Mouse (Mus musculus) hindbrain, embryonic 16.5 days (tissue): Measurements from ENCODE around the gene Fam19a1. TPM values are rescaled to one million over a fixed set of nuclear protein-coding genes. Genes with fewer than 3 reads are reported as not detected.

Source experiments
- ATAC-seq: fragments of 200-750 bp; cut with Nextera tagmentation; 2 replicates; pipeline ENCODE4 v1.8.0; 2017; ENCODE audit warnings: moderate TSS enrichment, moderate library complexity
- H3K27ac ChIP-seq: fragments of 300-500 bp; sonication (generic); 2 replicates; pipeline ENCODE4 v1.5.1; 2014; ENCODE audit warnings: low read depth, mild to moderate bottlenecking, control low read depth, low read length, moderate library complexity
- H3K27me3 ChIP-seq: fragments of 300-500 bp; sonication (generic); replicated peaks from 2 replicates; pipeline ENCODE4 v1.6.1; 2014; ENCODE audit warnings: low read length; ENCODE audit not compliant: control insufficient read depth, insufficient read depth
- H3K36me3 ChIP-seq: fragments of 300-500 bp; sonication (generic); 2 replicates; pipeline ENCODE4 v1.6.1; 2014; ENCODE audit warnings: mild to moderate bottlenecking, low read length, moderate library complexity, mixed read lengths; ENCODE audit not compliant: control insufficient read depth, insufficient read depth
- H3K4me1 ChIP-seq: fragments of 300-500 bp; sonication (generic); 2 replicates; pipeline ENCODE4 v1.6.1; 2014; ENCODE audit warnings: low read depth, low read length; ENCODE audit not compliant: control insufficient read depth, insufficient read depth
- H3K4me2 ChIP-seq: fragments of 300-500 bp; sonication (generic); 2 replicates; pipeline ENCODE4 v1.6.1; 2014; ENCODE audit warnings: mild to moderate bottlenecking, low read length, control low read depth, moderate library complexity
- H3K4me3 ChIP-seq: fragments of 300-500 bp; sonication (generic); 2 replicates; pipeline ENCODE4 v1.5.1; 2014; ENCODE audit warnings: mild to moderate bottlenecking, low read length, control low read depth, moderate library complexity
- H3K9ac ChIP-seq: fragments of 300-500 bp; sonication (generic); 2 replicates; pipeline ENCODE4 v1.6.1; 2014; ENCODE audit warnings: low read depth, mild to moderate bottlenecking, control low read depth, low read length, moderate library complexity
- H3K9me3 ChIP-seq: fragments of 300-500 bp; sonication (generic); 2 replicates; pipeline ENCODE4 v1.6.1; 2014; ENCODE audit warnings: mild to moderate bottlenecking, low read length, moderate library complexity; ENCODE audit not compliant: control insufficient read depth
- WGBS: fragments of 180-500 bp; shearing (Covaris S2); extraction: QIAGEN DNeasy Blood & Tissue Kit; methylation state at CpG from one replicate; pipeline ENCODE4 v1.1.7; 2014; 5-methylcytosine and 5-hydroxymethylcytosine counted together
- polyA plus RNA-seq: library from polyadenylated mRNA; unstranded; fragments of >200 nt; fragmentation: Nextera tagmentation; extraction: Ambion mirVana; gene quantifications from 2 replicates; pipeline ENCODE4 v1.2.1, GENCODE M21; 2015

Gene Fam19a1
- polyA plus RNA-seq, 1 experiment from 2014 or later: 24.8 TPM

- no peaks in the 10 kb centered on the region for H3K9me3 ChIP-seq
- H3K4me3 ChIP-seq: no peak overlapping the region
- H3K27me3 ChIP-seq: no peaks in the 10 kb centered on the region
- 14% methylated on average over 3 of the region's 3 CpGs for WGBS
- no peaks in the 10 kb centered on the region for H3K4me1 ChIP-seq
- no peak overlapping the region for H3K27ac ChIP-seq
- H3K9ac ChIP-seq: no peak overlapping the region
- peak; percentile 58; the same call in 1 of the 2 replicates for ATAC-seq
- H3K36me3 ChIP-seq: no peaks in the 10 kb centered on the region
- H3K4me2 ChIP-seq: no peak overlapping the region
These were observed 431.9 kb downstream of the Fam19a1 start for GRCm38 (mm10) chr6:96544832-96545231.

- ATAC-seq: no peak
- 91% methylated on average over 4 of the region's 4 CpGs for WGBS
These were observed 437.5 kb downstream of the Fam19a1 start for GRCm38 (mm10) chr6:96550431-96550830.

GRCm38 (mm10) chr6:96578649-96579048, 465.7 kb downstream of the Fam19a1 start:
- H3K4me3 ChIP-seq: no peak overlapping the region
- ATAC-seq: no peak
- no peaks in the 10 kb centered on the region for H3K9me3 ChIP-seq
- no peak overlapping the region for H3K9ac ChIP-seq
- no peaks in the 10 kb centered on the region for H3K27me3 ChIP-seq
- no peak overlapping the region for H3K27ac ChIP-seq
- H3K36me3 ChIP-seq: no peaks in the 10 kb centered on the region
- WGBS: 82% methylated on average over 5 of the region's 5 CpGs
- no peaks in the 10 kb centered on the region for H3K4me1 ChIP-seq
- no peak overlapping the region for H3K4me2 ChIP-seq

More at GRCm38 (mm10) chr6:96550431-96550830, 437.5 kb downstream of the Fam19a1 start:
- Histone ChIP-seq H3K4me1 (no peaks in the 10 kb centered on the region), H3K27ac (no peak overlapping the region), H3K4me2 (no peak overlapping the region), H3K27me3 (no peaks in the 10 kb centered on the region), H3K9ac (no peak overlapping the region), H3K4me3 (no peak overlapping the region), H3K36me3 (no peaks in the 10 kb centered on the region), H3K9me3 (no peaks in the 10 kb centered on the region)

- Histone ChIP-seq H3K4me2 (no peak overlapping the region), H3K9me3 (no peaks in the 10 kb centered on the region), H3K4me3 (no peak overlapping the region), H3K36me3 (no peaks in the 10 kb centered on the region), H3K27ac (no peak overlapping the region), H3K27me3 (no peaks in the 10 kb centered on the region), H3K9ac (no peak overlapping the region), H3K4me1 (no peaks in the 10 kb centered on the region)
- WGBS: 57% methylated on average over 4 of the region's 4 CpGs
- no peak for ATAC-seq
These were observed 467.8 kb downstream of the Fam19a1 start for GRCm38 (mm10) chr6:96580726-96581125.

GRCm38 (mm10) chr6:96581187-96581586, 468.2 kb downstream of the Fam19a1 start:
- no peaks in the 10 kb centered on the region for H3K9me3 ChIP-seq
- H3K4me3 ChIP-seq: no peak overlapping the region
- whole genome bisulfite sequencing: 87% methylated on average over 3 of the region's 3 CpGs
- no peaks in the 10 kb centered on the region for H3K36me3 ChIP-seq
- H3K27me3 ChIP-seq: no peaks in the 10 kb centered on the region
- no peak overlapping the region for H3K27ac ChIP-seq
- no peak for ATAC-seq
- no peak overlapping the region for H3K4me2 ChIP-seq
- no peaks in the 10 kb centered on the region for H3K4me1 ChIP-seq
- no peak overlapping the region for H3K9ac ChIP-seq

- H3K27ac ChIP-seq: no peak overlapping the region
- H3K4me1 ChIP-seq: no peaks in the 10 kb centered on the region
- H3K27me3 ChIP-seq: no peaks in the 10 kb centered on the region
- WGBS: 92% methylated on average over 4 of the region's 4 CpGs
- H3K4me3 ChIP-seq: no peak overlapping the region
- H3K4me2 ChIP-seq: no peak overlapping the region
- ATAC-seq: no peak
- H3K9me3 ChIP-seq: no peaks in the 10 kb centered on the region
- H3K36me3 ChIP-seq: no peaks in the 10 kb centered on the region
- no peak overlapping the region for H3K9ac ChIP-seq
These were observed 474.5 kb downstream of the Fam19a1 start for GRCm38 (mm10) chr6:96587427-96587826.

- H3K36me3 ChIP-seq: no peaks in the 10 kb centered on the region
- H3K9me3 ChIP-seq: no peaks in the 10 kb centered on the region
- no peaks in the 10 kb centered on the region for H3K4me1 ChIP-seq
- H3K4me2 ChIP-seq: no peak overlapping the region
- no peaks in the 10 kb centered on the region for H3K27me3 ChIP-seq
- no peak for ATAC-seq
- H3K4me3 ChIP-seq: no peak overlapping the region
- no peak overlapping the region for H3K9ac ChIP-seq
- H3K27ac ChIP-seq: no peak overlapping the region
- WGBS: 68% methylated on average over 1 of the region's 1 CpGs
These were observed 480.1 kb downstream of the Fam19a1 start for GRCm38 (mm10) chr6:96593031-96593430.

GRCm38 (mm10) chr6:96595201-96595600, 482.2 kb downstream of the Fam19a1 start:
- no peak overlapping the region for H3K9ac ChIP-seq
- no peaks in the 10 kb centered on the region for H3K27me3 ChIP-seq
- WGBS: 93% methylated on average over 8 of the region's 10 CpGs
- H3K36me3 ChIP-seq: no peaks in the 10 kb centered on the region
- no peaks in the 10 kb centered on the region for H3K4me1 ChIP-seq
- H3K4me2 ChIP-seq: no peak overlapping the region
- no peak overlapping the region for H3K4me3 ChIP-seq
- no peak overlapping the region for H3K27ac ChIP-seq
- ATAC-seq: no peak
- H3K9me3 ChIP-seq: no peaks in the 10 kb centered on the region

- no peaks in the 10 kb centered on the region for H3K4me1 ChIP-seq
These were observed 511.2 kb downstream of the Fam19a1 start for GRCm38 (mm10) chr6:96624196-96624595.

GRCm38 (mm10) chr6:96631518-96631917, 518.6 kb downstream of the Fam19a1 start:
- WGBS: 37% methylated on average over 6 of the region's 6 CpGs
- ATAC-seq: no peak

More at GRCm38 (mm10) chr6:96624196-96624595, 511.2 kb downstream of the Fam19a1 start:
- no peak overlapping the region for H3K9ac ChIP-seq
- no peak for ATAC-seq
- no peaks in the 10 kb centered on the region for H3K9me3 ChIP-seq
- no peaks in the 10 kb centered on the region for H3K27me3 ChIP-seq
- H3K27ac ChIP-seq: no peak overlapping the region
- H3K4me2 ChIP-seq: no peak overlapping the region
- WGBS: 85% methylated on average over 1 of the region's 1 CpGs
- no peaks in the 10 kb centered on the region for H3K36me3 ChIP-seq
- no peak overlapping the region for H3K4me3 ChIP-seq

More at GRCm38 (mm10) chr6:96631518-96631917, 518.6 kb downstream of the Fam19a1 start:
- no peaks in the 10 kb centered on the region for H3K27me3 ChIP-seq
- H3K27ac ChIP-seq: no peak overlapping the region
- H3K9ac ChIP-seq: no peak overlapping the region
- no peaks in the 10 kb centered on the region for H3K9me3 ChIP-seq
- no peaks in the 10 kb centered on the region for H3K4me1 ChIP-seq
- H3K36me3 ChIP-seq: no peaks in the 10 kb centered on the region
- H3K4me3 ChIP-seq: no peak overlapping the region
- no peak overlapping the region for H3K4me2 ChIP-seq
